ENCODE assay signal across 9 mouse cellular contexts in the genomic region with DNA sequence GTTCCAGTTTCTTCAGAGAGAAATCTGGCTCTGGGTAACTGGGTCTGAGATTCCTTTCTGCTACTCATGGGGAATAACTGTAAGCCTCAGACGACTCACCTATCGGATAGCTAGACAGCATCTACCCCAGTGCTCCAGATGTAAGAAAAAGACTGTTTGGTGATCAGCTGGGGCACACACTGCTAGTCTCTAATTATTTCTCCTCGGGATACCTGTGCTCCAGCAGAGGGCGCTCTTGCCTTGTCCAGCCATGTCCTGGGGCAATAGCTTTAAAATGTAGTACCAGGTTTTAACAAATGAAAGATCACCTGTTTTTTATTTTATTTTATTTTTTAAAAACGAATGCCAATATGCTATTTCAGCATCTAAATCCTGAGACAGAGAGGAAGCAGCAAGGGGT. TPM values are rescaled to one million over a fixed set of nuclear protein-coding genes. Genes with fewer than 3 reads are reported as not detected.
A peak's percentile ranks its signal among the peaks of the same experiment; 100 is the strongest.
DNase-seq lines count a peak whose midpoint lies in the region; ATAC-seq and TF ChIP-seq lines count a peak whose summit lies in the region.
"Had no signal": no experiment of that assay in that cellular context is flagged by ENCODE, and none has a peak within 500 bp of the region (broad histone marks: within the 10 kb centered on the region; RNA-seq: fewer than 3 reads in every experiment).

No protein-coding gene starts in this region.

- no peak for TF ChIP-seq POLR2A in embryonic fibroblast, embryonic 13.5 days (IDR thresholded peaks at IDR 0.05; ENCODE audit: low read depth, low read length)

- no peak overlapping the region for H3K4me3 ChIP-seq in embryonic fibroblast, embryonic 13.5 days (ENCODE audit: insufficient read depth, low read length)
- H3K4me3 ChIP-seq in heart, embryonic 10.5 days: no peak overlapping the region
- H3K4me3 ChIP-seq in lung, embryonic 14.5 days (ENCODE audit: low read depth, low read length): no peak overlapping the region
- H3K4me3 ChIP-seq: limb, embryonic 12.5 days had no signal

- no peak overlapping the region for H3K4me2 ChIP-seq in lung, embryonic 14.5 days
- H3K4me2 ChIP-seq: limb, embryonic 12.5 days had no signal

- H3K27me3 ChIP-seq in heart, embryonic 10.5 days (ENCODE audit: insufficient read depth, poor library complexity, severe bottlenecking): no peaks in the 10 kb centered on the region
- no peaks in the 10 kb centered on the region for H3K27me3 ChIP-seq in lung, embryonic 14.5 days (ENCODE audit: insufficient read depth, low read length)
- H3K27me3 ChIP-seq: limb, embryonic 12.5 days had no signal

- H3K36me3 ChIP-seq in heart, embryonic 10.5 days: peaks cover 9% of the 10 kb centered on the region; the same call in 1 of the 2 replicates
- H3K36me3 ChIP-seq in lung, embryonic 14.5 days (ENCODE audit: insufficient read depth): no peaks in the 10 kb centered on the region; the same call in 1 of the 2 replicates
- H3K36me3 ChIP-seq: limb, embryonic 12.5 days had no signal

- no peaks in the 10 kb centered on the region for H3K9me3 ChIP-seq in heart, embryonic 10.5 days
- H3K9me3 ChIP-seq in lung, embryonic 14.5 days (ENCODE audit: low read depth, low read length): no peaks in the 10 kb centered on the region
- H3K9me3 ChIP-seq: limb, embryonic 12.5 days had no signal

- H3K27ac ChIP-seq in embryonic fibroblast, embryonic 13.5 days (ENCODE audit: insufficient read depth, low read length): no peak overlapping the region
- no peak overlapping the region for H3K27ac ChIP-seq in heart, embryonic 10.5 days
- H3K27ac ChIP-seq in lung, embryonic 14.5 days (ENCODE audit: low read depth): no peak overlapping the region
- H3K27ac ChIP-seq: limb, embryonic 12.5 days had no signal

- no peaks in the 10 kb centered on the region for H3K4me1 ChIP-seq in embryonic fibroblast, embryonic 13.5 days (ENCODE audit: control insufficient read depth, insufficient read depth, low read length)
- no peaks in the 10 kb centered on the region for H3K4me1 ChIP-seq in heart, embryonic 10.5 days
- no peaks in the 10 kb centered on the region for H3K4me1 ChIP-seq in lung, embryonic 14.5 days (ENCODE audit: insufficient read depth)

- H3K9ac ChIP-seq in lung, embryonic 14.5 days: no peak overlapping the region
- H3K9ac ChIP-seq: limb, embryonic 12.5 days had no signal

- DNase-seq in ES-CJ7 (ENCODE audit: low read depth, low spot score): peak; percentile 73
- peak; percentile 47 to 57 for DNase-seq in adrenal gland, postnatal 4 days (ENCODE audit: low spot score in 2 of 2)
- peak; percentile 85 for DNase-seq in heart, embryonic 10.5 days (ENCODE audit: low spot score)
- DNase-seq in kidney, postnatal 36 days: peak; percentile 80 to 94
- peak; percentile 93 for DNase-seq in lung, embryonic 14.5 days
- DNase-seq in retina, postnatal 1 day: peak; percentile 82
- DNase-seq in thymus, postnatal 36 days: peak; percentile 76 to 78

- TF ChIP-seq CTCF in embryonic fibroblast, embryonic 13.5 days (IDR thresholded peaks at IDR 0.05; ENCODE audit: borderline replicate concordance, insufficient read depth, low read length): peak; percentile 61; the same call in 1 of the 2 replicates
- TF ChIP-seq CTCF in lung, embryonic 14.5 days (IDR thresholded peaks at IDR 0.05; ENCODE audit: low read depth): peak; percentile 92

- ATAC-seq in lung, embryonic 14.5 days (ENCODE audit: insufficient read depth): no peak

- 8% methylated on average over 5 of the region's 5 CpGs for WGBS in heart, embryonic 10.5 days
- 4% methylated on average over 5 of the region's 5 CpGs for WGBS in lung, embryonic 14.5 days

RNA-seq across cellular contexts. Expression of gene Hsd17b11, which starts 22.0 kb away (rescaled TPM):
- total RNA-seq in adrenal gland, postnatal 4 days (2021): 10 to 100 TPM; 67.7 to 72.2 TPM
- polyA plus RNA-seq in embryonic fibroblast, embryonic 13.5 days (2011; ENCODE audit: insufficient read length, low read depth, missing spikeins): 36.9 and 39.7 TPM in 2 replicates
- 2.5 and 3.6 TPM in 2 replicates for polyA plus RNA-seq in heart, embryonic 10.5 days (2016; fragmentation: Nextera tagmentation; extraction: Ambion mirVana)
- 4.2 and 4.4 TPM in 2 replicates for polyA plus RNA-seq in lung, embryonic 14.5 days (2014; fragmentation: Nextera tagmentation; extraction: Ambion mirVana)

RNA-seq across cellular contexts. Expression of gene Hsd17b13, which starts 22.5 kb away (rescaled TPM):
- 10 to 100 TPM in 1 of 2 experiments, 1 to 10 TPM in 1; 6.2 to 49.6 TPM for total RNA-seq in adrenal gland, postnatal 4 days (2021)
- not detected in 2 replicates for polyA plus RNA-seq in embryonic fibroblast, embryonic 13.5 days (2011; ENCODE audit: insufficient read length, low read depth, missing spikeins)
- polyA plus RNA-seq in heart, embryonic 10.5 days (2016; fragmentation: Nextera tagmentation; extraction: Ambion mirVana): not detected in 2 replicates
- 0.23 and 0.61 TPM in 2 replicates for polyA plus RNA-seq in lung, embryonic 14.5 days (2014; fragmentation: Nextera tagmentation; extraction: Ambion mirVana)
- polyA plus RNA-seq: limb, embryonic 12.5 days had no signal

RNA-seq across cellular contexts. Expression of gene Nudt9, which starts 46.4 kb away (rescaled TPM):
- 10 to 100 TPM; 53.2 to 54.8 TPM for total RNA-seq in adrenal gland, postnatal 4 days (2021)
- 32.8 and 35.1 TPM in 2 replicates for polyA plus RNA-seq in embryonic fibroblast, embryonic 13.5 days (2011; ENCODE audit: insufficient read length, low read depth, missing spikeins)
- polyA plus RNA-seq in heart, embryonic 10.5 days (2016; fragmentation: Nextera tagmentation; extraction: Ambion mirVana): 55.5 and 68.7 TPM in 2 replicates
- polyA plus RNA-seq in lung, embryonic 14.5 days (2014; fragmentation: Nextera tagmentation; extraction: Ambion mirVana): 62.0 and 66.6 TPM in 2 replicates
